Mouse (Mus musculus) bone marrow, adult 2 months (tissue): Measurements from ENCODE around the gene Slc23a2. TPM values are rescaled to one million over a fixed set of nuclear protein-coding genes. Genes with fewer than 3 reads are reported as not detected.

Experiments
- H3K27ac ChIP-seq: fragments of 200-500 bp; 2 replicates; pipeline ENCODE4 v1.5.1; 2012; ENCODE audit warnings: low read depth, mild to moderate bottlenecking, control low read depth, inconsistent platforms, low read length; ENCODE audit not compliant: control insufficient read depth, poor library complexity, insufficient read depth
- H3K4me1 ChIP-seq: fragments of 200-500 bp; 2 replicates; pipeline ENCODE4 v1.6.1; 2011; ENCODE audit warnings: low read length; ENCODE audit not compliant: control insufficient read depth, insufficient read depth
- H3K4me3 ChIP-seq: fragments of 200-500 bp; replicated peaks from 2 replicates; pipeline ENCODE3; 2011; ENCODE audit warnings: mild to moderate bottlenecking, low read depth, low read length, control low read depth; ENCODE audit not compliant: control insufficient read depth
- CTCF ChIP-seq: fragments of 200-500 bp; IDR thresholded peaks from 2 replicates; pipeline ENCODE4 v1.5.1; 2011; ENCODE audit warnings: low read length, control low read depth; ENCODE audit not compliant: control insufficient read depth, insufficient read depth
- POLR2A ChIP-seq: fragments of 200-500 bp; IDR thresholded peaks from 2 replicates; pipeline ENCODE4 v1.6.1; 2011; ENCODE audit warnings: low read depth, mild to moderate bottlenecking, control low read depth, low read length, borderline replicate concordance; ENCODE audit not compliant: control insufficient read depth
- whole genome bisulfite sequencing: fragments of 180-500 bp; shearing (Covaris S2); methylation state at CpG from one replicate; pipeline ENCODE4 v1.1.7; 2018; 5-methylcytosine and 5-hydroxymethylcytosine counted together
- polyA plus RNA-seq: library from polyadenylated mRNA; stranded (reverse); fragments of >200 nt; gene quantifications from 2 replicates; pipeline ENCODE4 v1.2.4, GENCODE M21; 2011; ENCODE audit warnings: low replicate concordance; ENCODE audit not compliant: missing spikeins, insufficient read depth, insufficient read length

Gene Slc23a2
- polyA plus RNA-seq: 3.9 and 12.2 TPM in 2 replicates

DNA sequence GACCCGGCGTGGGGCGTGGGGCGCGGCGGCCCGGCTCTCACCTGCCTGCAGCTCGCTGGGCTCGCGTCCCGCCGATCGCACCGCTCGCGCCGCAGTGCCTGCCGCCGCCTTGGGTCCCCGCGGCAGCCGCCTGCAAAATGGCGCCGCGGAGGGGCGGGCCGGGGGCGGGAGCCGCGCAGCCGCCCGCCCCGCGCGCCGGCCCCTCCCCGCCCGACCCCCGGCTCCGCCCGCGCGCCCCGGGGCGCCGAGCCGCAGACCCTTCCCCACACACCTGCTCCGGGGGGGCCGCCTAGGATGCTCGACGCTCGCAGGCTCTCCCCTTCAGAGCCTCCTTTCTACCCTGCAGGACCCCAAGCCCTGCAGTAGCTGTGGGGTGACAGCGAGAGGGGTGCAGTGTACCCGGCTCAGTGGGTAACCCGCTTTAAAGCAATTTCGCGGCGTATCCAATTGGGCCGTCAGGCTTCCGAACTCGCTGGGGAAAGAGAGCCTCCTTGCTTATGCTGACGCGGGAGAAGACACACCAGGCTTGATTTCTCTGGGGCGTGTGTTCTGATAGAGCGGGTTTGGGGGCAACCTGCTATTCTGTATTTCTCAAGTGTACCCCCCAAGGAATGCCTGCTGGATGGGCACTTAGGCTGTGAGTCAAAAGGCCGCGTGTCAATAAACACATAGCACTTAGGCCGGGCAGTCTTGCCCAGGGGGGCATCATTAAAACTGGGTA is at the start of gene Slc23a2:
TSS of gene Slc23a2 (minus strand) at position 138 of the 721 bp plus-strand sequence.
- H3K4me1 ChIP-seq: no peaks in the 10 kb centered on the region
- 2% methylated on average over 51 of the region's 68 CpGs for whole genome bisulfite sequencing
- no peak within 1 kb of the TSS; the same call in 1 of the 2 replicates for H3K27ac ChIP-seq
- no peak for TF ChIP-seq POLR2A
- peak within 1 kb of the TSS; percentile 58 for H3K4me3 ChIP-seq

GRCm38 (mm10) chr2:132190602-132191161 is 45.8 kb upstream of the Slc23a2 start:
- 73% methylated on average over 3 of the region's 3 CpGs for WGBS
- no peak overlapping the region for H3K27ac ChIP-seq
- TF ChIP-seq POLR2A: no peak
- no peak for TF ChIP-seq CTCF
- H3K4me1 ChIP-seq: no peaks in the 10 kb centered on the region
- no peak overlapping the region for H3K4me3 ChIP-seq

GRCm38 (mm10) chr2:132183874-132184273 is 39.0 kb upstream of the Slc23a2 start:
- Histone ChIP-seq H3K4me3 (no peak overlapping the region), H3K27ac (no peak overlapping the region), H3K4me1 (no peaks in the 10 kb centered on the region; the same call in 1 of the 2 replicates)
- 72% methylated on average over 6 of the region's 6 CpGs for WGBS
- no peak for TF ChIP-seq POLR2A

DNA sequence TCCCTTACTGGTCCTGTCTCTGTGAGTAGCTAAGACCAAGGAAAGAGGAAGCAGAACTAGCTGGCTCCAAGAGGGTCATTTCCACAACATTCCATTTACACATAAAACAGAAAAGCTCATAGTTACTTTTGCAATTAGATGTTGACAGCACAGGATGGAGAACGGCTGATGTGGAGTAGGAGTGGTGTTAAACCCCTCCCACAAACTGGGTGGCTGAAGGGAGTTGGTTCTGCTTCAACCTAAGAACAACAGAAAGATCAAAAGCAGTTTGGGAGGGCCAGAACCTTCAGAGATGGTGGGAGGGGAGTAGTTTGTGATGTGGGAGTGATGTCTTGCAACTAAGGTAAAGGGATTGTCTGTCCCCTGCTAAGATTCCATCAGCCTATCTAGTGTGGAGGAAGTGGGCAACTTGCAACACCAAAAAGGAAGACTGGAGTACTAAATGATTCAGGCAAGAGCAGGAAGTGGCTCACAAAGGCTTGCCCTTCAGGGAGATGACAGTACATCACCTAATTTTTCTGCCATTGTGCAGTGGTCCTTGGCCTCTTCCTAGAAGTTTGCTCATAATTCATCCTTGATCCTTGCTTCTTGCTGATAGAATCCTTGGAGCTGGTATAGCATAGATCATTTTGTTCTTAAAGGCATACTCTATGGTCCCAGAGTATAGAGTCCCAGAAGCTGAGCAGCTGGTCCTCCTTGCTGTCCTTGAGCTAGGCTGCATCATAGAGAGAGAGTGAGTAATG is 35.7 kb upstream of the Slc23a2 start:
- Histone ChIP-seq H3K4me1 (no peaks in the 10 kb centered on the region; the same call in 1 of the 2 replicates), H3K4me3 (no peak overlapping the region), H3K27ac (no peak overlapping the region)
- WGBS: 15% methylated on average over 1 of the region's 1 CpGs
- TF ChIP-seq POLR2A (no peak), CTCF (no peak)

DNA sequence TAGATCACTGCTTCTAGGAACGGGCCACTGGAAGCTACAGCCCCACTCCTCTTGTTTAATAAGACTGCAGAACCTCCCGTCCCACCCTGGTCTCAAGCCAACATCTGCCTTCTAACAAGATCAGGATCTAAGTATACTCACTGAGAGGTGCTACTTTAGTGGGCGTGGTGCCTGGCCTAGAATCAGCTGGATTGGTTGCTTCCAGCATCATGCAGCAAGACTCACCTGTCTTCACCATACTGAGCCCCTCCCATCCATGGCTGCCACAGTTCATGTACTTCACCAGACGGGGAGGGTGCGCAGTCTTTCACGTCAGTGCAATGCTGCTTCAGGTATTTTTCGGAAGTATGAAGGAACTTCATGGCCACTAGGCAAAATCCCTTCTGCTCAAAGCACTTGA is 34.5 kb upstream of the Slc23a2 start:
- no peak overlapping the region for H3K4me3 ChIP-seq
- no peaks in the 10 kb centered on the region; the same call in 1 of the 2 replicates for H3K4me1 ChIP-seq
- H3K27ac ChIP-seq: no peak overlapping the region
- WGBS: 77% methylated on average over 7 of the region's 7 CpGs
- TF ChIP-seq POLR2A (no peak), CTCF (no peak)

- WGBS: 78% methylated on average over 9 of the region's 9 CpGs
- TF ChIP-seq POLR2A (no peak), CTCF (no peak)
- Histone ChIP-seq H3K4me3 (no peak overlapping the region), H3K4me1 (no peaks in the 10 kb centered on the region; the same call in 1 of the 2 replicates), H3K27ac (no peak overlapping the region)
These were observed 32.5 kb upstream of the Slc23a2 start for GRCm38 (mm10) chr2:132177406-132177805.

- TF ChIP-seq POLR2A (no peak), CTCF (no peak)
- Histone ChIP-seq H3K4me3 (no peak overlapping the region), H3K4me1 (no peaks in the 10 kb centered on the region; the same call in 1 of the 2 replicates), H3K27ac (no peak overlapping the region)
- WGBS: 77% methylated on average over 3 of the region's 3 CpGs
These were observed 31.5 kb upstream of the Slc23a2 start for GRCm38 (mm10) chr2:132176289-132176848.

DNA sequence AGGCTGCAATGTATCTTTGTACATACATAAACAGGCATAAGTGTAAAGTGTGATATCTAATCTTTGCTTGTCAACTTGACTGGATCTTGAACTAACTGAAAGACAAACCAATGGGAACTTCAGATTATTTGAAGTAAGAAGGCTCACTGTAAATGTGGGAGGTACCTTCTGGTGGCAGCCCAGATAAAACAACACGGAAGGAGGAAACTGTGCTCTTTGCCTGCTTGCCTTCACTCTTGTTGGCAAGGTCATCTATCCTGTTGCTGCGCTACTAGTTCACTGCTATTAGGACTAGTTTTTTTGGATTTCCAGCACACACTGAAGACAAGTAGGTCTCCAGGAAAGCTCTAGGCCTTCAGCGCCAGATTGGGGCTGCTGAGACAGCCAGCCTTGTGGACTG is 29.1 kb upstream of the Slc23a2 start:
- WGBS: 75% methylated on average over 3 of the region's 3 CpGs
- Histone ChIP-seq H3K4me1 (no peaks in the 10 kb centered on the region), H3K27ac (no peak overlapping the region), H3K4me3 (no peak overlapping the region)
- TF ChIP-seq CTCF (no peak), POLR2A (no peak)
